Mouse (Mus musculus) heart, adult 8-10 months (tissue): ENCODE measurements at regions not wholly inside any gene's neighbourhood (a gene's known extent, or its start where the extent isn't known, plus 50 kb on each side); places are given as distances from the start of the nearest gene placed in this dataset.

Experiments used
- DNase-seq: peaks from one replicate; pipeline ENCODE4 v3.0.0; 2022; ENCODE audit warnings: low spot score

GRCm38 (mm10) chr6:127341604-127342003, 105.0 kb upstream of the Parp11 start:
- DNase-seq: no peak

- no peak for DNase-seq
Measured at GRCm38 (mm10) chr6:127348770-127349409, 97.8 kb upstream of the Parp11 start.

GRCm38 (mm10) chr6:127349479-127350110, 97.0 kb upstream of the Parp11 start:
- no peak for DNase-seq

DNA sequence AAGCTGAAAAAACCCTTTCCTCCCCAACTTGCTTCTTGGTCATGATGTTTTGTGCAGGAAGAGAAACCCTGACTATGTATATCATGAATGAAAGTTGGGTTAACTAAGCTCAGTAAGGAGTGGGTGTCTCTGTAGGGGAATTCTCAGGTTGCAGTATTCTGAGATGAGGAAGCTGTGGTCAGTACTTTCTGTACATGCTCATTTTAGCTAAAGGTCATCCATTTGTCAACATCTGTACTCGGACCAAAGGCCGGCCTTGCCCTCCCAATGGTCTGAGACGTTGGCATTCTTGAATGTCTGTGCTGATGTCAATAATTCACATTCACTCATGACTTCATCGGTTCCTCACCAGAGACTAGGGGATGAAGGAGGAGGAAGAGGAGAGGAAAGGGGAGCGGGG, 94.9 kb upstream of the Parp11 start:
- DNase-seq: no peak

DNA sequence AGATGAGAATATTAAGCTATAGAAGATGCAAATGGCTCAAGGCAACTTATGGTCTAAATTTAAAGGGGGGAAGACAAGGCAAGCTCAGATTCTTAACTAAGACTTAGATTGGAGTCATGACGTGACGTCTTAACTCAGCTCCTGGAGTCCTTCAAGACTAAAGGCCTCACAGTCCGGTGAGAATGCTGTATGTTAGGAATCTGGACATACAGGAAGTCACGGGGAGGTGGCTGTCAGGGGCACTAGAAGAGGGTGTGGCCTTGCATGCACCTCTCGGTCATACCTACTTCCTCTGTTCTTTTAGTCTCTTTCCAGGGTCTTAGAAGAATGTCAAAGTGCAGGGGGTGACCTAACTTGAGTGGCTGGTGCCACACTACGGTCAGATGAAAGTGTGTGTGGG, 91.5 kb upstream of the Parp11 start:
- no peak for DNase-seq

GRCm38 (mm10) chr6:127356442-127356841, 90.2 kb upstream of the Parp11 start:
- no peak for DNase-seq

DNA sequence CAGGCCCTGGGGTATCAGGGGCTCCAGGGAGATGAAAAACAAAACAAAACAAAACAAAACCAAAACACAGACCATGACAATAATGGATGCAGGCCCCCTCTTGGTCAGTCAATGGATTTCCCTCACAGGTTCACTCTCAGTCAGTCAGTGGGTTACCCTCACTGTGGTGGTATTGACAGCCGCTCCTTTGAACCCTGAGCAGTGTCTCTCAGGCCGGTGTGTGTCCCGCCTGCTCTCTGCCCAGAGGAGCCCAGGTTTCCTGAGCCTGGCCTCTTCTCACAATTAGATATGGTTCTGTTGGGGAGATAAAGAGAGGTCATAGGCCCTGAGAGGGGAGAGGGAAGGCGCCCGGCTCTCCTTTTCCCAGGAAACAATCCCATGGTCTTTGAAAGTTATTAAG, 87.8 kb upstream of the Parp11 start:
- no peak for DNase-seq

DNA sequence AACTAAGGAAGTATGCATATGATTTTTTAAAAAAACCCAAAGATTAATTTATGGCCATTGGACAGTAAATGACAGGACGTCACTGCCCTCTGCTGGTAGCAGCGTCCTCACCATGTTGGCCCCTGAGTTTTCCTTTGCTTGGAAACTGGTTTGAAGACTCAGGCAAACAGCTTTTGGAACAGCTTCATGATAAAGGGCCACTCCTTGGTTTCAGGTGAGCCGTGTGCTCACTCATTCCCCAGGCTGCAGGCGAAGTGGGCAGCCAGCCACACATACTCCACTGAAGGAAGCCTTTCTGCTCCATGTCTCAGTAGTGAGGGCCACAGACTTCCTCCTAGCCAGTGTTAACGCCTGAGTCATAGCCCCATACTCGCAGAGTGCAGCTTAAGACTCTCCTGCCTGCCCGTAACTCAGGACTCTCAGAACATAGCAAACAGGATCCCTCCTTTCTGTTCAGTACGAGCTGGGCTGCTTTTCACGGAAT, 87.2 kb upstream of the Parp11 start:
- DNase-seq: peak; percentile 67

- no peak for DNase-seq
Measured at GRCm38 (mm10) chr6:127362166-127362565, 84.5 kb upstream of the Parp11 start.

DNA sequence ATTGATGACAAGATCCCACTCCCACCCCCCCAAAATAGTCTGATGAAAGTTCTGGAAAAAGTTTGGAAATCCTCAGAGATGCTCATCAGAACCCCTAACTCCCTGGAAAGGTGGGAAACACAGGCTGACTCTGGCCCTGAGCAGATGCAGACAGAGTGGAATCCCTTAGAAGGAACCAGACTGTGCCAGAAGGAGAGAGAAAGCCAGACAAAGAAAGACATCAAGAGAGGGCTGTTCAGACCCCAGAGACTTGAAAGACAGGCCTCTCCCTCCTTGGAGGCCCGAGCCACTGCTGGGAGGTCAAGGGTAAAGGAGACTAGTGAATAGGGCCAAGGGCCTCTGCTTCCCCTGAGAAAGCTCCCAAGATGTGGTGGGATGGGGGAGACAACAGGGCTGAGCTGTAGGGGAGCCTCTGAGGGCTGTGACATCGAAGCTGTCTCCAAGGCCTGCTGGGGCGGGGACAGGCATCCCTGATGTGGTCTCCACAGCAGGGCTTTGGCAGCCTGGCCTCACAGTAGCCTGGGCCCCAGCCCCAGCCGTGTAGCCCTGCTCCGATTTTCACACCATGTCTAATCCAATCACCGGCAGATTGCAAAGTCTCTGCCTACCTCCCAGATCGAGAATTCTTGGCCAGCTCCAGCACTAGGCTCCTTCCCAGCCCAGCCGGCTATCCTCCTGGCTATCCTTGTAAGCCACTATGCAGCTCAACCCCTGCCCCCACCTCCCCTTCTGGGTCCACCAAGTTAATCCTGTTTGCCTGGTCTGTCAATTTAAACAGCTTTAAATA, 83.5 kb upstream of the Parp11 start:
- no peak for DNase-seq

DNA sequence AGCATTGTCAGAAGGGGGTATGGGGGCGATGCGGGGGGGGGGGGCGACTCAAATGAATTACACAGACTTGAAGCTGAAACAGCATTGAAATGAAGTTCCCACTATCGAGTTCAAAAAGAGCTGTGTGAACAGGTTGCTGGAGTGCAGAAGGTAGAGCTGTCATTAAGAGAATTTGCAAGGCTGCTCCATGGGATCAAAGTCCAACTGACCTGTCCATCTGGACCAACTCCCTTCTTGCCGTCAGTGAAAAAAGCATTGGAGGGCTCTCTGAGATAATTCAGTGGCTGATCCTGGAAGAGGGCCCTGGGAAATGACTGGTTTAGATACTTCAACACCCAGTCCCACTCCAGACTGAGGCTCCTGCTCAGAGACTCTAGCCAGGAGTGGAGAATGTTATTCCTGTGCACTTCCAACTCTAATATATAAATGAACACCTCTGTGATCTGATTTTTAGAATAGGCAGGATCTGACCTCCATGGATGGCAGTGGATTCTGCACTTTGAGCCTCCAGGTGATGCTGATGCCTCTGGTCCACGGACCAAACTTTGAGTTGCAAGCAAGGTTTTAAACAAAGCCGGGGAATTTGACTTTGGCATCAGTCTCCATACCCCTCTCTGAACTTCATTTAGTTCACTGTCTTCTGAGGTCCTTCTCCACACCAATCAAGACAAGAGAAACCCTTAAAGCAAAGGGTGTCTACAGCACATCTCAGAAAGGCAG, 82.6 kb upstream of the Parp11 start:
- no peak for DNase-seq

- no peak for DNase-seq
Measured at GRCm38 (mm10) chr6:127364591-127365187, 82.0 kb upstream of the Parp11 start.

DNA sequence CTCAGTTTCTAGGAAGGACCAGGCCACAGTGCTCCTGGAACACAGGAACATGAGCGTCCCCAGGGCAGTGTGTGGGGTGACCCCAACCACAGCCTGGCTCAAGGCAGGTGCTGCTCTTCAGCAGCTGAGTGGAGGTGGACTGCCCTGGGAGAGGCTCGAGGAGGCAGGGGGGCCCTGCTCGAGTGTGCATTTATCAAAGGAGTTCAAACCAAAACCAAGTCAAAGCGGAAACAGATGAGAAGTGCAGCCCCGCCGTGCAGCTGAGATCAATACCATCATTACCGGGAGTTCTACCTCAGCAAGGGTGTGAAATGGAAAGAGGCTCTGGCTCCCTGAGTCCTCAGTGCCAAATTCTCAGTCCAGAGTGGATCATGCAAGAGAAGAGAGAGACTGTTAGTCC, 81.4 kb upstream of the Parp11 start:
- DNase-seq: no peak

DNA sequence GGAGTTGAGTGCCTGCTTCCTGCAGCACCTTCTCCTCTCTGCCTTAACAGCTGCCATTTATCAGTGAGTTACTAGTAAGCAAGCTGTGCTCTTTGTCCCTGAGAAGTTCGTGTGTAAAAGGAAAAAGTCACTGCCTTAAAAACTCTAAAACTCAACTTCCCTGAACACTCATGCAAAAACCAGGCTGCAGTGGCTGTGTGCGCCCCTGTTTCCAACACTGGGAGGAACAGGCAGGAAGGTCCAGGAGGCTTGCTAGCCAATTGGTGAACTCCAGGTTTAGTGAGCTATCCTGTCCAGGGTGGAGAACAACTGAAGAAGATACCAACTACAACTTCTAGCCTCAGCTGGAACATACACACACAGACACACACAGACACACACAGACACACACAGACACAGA, 81.0 kb upstream of the Parp11 start:
- DNase-seq: no peak

DNA sequence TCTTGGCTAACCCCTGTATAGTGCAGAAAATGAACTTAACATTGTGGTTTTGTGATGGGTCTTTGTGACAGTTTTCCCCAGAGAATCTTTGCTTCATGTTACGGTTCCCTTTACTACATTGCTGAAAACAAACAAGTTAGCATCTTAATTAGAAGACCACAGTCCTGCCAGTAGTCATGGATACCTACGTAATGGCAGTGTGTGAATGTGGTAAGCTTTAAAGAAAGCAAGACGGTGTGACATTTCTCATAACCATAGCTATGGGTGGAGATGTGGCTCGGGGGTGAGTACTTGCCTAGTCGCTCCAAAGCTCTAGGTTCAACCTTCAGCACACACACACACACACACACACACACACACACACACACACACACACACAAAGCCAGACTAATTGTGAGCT, 73.6 kb upstream of the Parp11 start:
- DNase-seq: no peak

GRCm38 (mm10) chr6:127373797-127374463, 72.7 kb upstream of the Parp11 start:
- DNase-seq: no peak

GRCm38 (mm10) chr6:127374464-127375143, 72.0 kb upstream of the Parp11 start:
- peak; percentile 8 for DNase-seq

- DNase-seq: no peak
Measured at GRCm38 (mm10) chr6:127375144-127375529, 71.5 kb upstream of the Parp11 start.

- no peak for DNase-seq
Measured at GRCm38 (mm10) chr6:127375711-127376199, 70.9 kb upstream of the Parp11 start.

DNA sequence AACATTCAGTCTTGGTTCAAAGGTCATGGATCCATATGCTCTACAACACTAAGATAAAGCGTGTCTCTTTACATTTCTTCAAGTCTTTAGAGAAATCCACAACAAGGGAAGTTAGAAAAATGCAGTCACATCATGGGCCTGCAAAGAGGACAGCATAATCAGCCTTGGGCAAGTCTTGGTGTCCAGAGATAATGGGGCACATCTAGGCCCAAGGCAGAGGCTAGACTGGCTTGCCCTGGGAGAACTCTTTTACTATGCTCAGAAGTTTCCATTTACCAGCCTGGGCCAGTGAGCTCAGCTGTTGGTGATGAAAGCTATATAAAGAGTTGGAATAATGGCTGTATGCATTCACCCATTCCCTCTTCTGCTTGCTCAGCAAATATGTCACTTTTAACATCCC, 67.9 kb upstream of the Parp11 start:
- DNase-seq: no peak
